Mouse (Mus musculus) spleen, adult 2 months (tissue): ENCODE results near the gene Srek1. TPM values are rescaled to one million over a fixed set of nuclear protein-coding genes. Genes with fewer than 3 reads are reported as not detected.

Source experiments
- DNase-seq, 2 experiments: peaks; one replicate each; pipeline versions ENCODE4 v3.0.0 to v3.0.0-alpha.2; 2012 to 2021; ENCODE audit warnings: low spot score in 2 of 2, low read depth in 1 of 2
- H3K27ac ChIP-seq: fragments of 200-500 bp; 2 replicates; pipeline ENCODE4 v1.5.1; 2012; ENCODE audit warnings: low read length, inconsistent platforms; ENCODE audit not compliant: insufficient read depth
- H3K27me3 ChIP-seq: fragments of 200-500 bp; 2 replicates; pipeline ENCODE4 v1.6.1; 2012; ENCODE audit warnings: mild to moderate bottlenecking, moderate library complexity, low read length, inconsistent platforms; ENCODE audit not compliant: control insufficient read depth, insufficient read depth
- H3K36me3 ChIP-seq: fragments of 200-500 bp; 2 replicates; pipeline ENCODE4 v1.6.1; 2012; ENCODE audit warnings: mild to moderate bottlenecking, low read length, inconsistent platforms; ENCODE audit not compliant: control insufficient read depth, insufficient read depth
- H3K4me1 ChIP-seq: fragments of 200-500 bp; 2 replicates; pipeline ENCODE4 v1.6.1; 2011; ENCODE audit warnings: inconsistent platforms; ENCODE audit not compliant: control insufficient read depth, insufficient read depth, insufficient read length
- H3K4me3 ChIP-seq: fragments of 200-500 bp; 2 replicates; pipeline ENCODE4 v1.5.1; 2011; ENCODE audit warnings: mild to moderate bottlenecking, inconsistent platforms; ENCODE audit not compliant: insufficient read depth, insufficient read length; ENCODE audit errors: extremely low read depth
- CTCF ChIP-seq: fragments of 200-500 bp; IDR thresholded peaks from 2 replicates; pipeline ENCODE4 v1.5.1; 2011; ENCODE audit warnings: mild to moderate bottlenecking, inconsistent platforms; ENCODE audit not compliant: insufficient read depth, insufficient read length, insufficient replicate concordance; ENCODE audit errors: extremely low read depth
- POLR2A ChIP-seq: fragments of 200-500 bp; IDR thresholded peaks from 2 replicates; pipeline ENCODE4 v1.6.1; 2011; ENCODE audit warnings: low read depth, low read length, inconsistent platforms
- WGBS: fragments of 180-500 bp; shearing (Covaris S2); methylation state at CpG from one replicate; pipeline ENCODE4 v1.1.7; 2018; 5-methylcytosine and 5-hydroxymethylcytosine counted together
- polyA plus RNA-seq: library from polyadenylated mRNA; depleted of rRNA; stranded (reverse); fragments of >200 nt; gene quantifications from 2 replicates; pipeline ENCODE4 v1.2.3, GENCODE M21; 2012; rRNA removed

Gene Srek1
- 29.2 and 44.2 TPM in 2 replicates for polyA plus RNA-seq

- WGBS, result under 1% methylated on average over 81 of the region's 81 CpGs
- peaks cover 2% of the 10 kb centered on the region; the same call in 1 of the 2 replicates for H3K4me1 ChIP-seq
- peak; percentile 72 to 83 for DNase-seq
Measured at GRCm38 (mm10) chr13:103774119-103774757, at the start of gene Srek1. TSS of gene Srek1 (minus strand) at chr13:103774608.

GRCm38 (mm10) chr13:103822270-103822669, 47.9 kb upstream of the Srek1 start:
- Histone ChIP-seq H3K27ac (no peak overlapping the region), H3K36me3 (peaks cover 8% of the 10 kb centered on the region), H3K27me3 (no peaks in the 10 kb centered on the region), H3K4me3 (no peak overlapping the region), H3K4me1 (no peaks in the 10 kb centered on the region)
- WGBS, result 74% methylated on average over 1 of the region's 1 CpGs
- no peak for TF ChIP-seq POLR2A
- TF ChIP-seq CTCF, result no peak
- no peak for DNase-seq

More at GRCm38 (mm10) chr13:103774119-103774757, at the start of gene Srek1:
- peak within 1 kb of the TSS; percentile 93 for H3K27ac ChIP-seq
- no peaks in the 10 kb centered on the region for H3K27me3 ChIP-seq
- H3K36me3 ChIP-seq, result no peaks in the 10 kb centered on the region
- peak within 1 kb of the TSS; percentile 72 for H3K4me3 ChIP-seq
- TF ChIP-seq POLR2A (peak; percentile 30; the same call in 1 of the 2 replicates), CTCF (no peak)

- TF ChIP-seq CTCF (no peak), POLR2A (no peak)
- no peak for DNase-seq
- H3K36me3 ChIP-seq, result peaks cover 12% of the 10 kb centered on the region
- H3K27ac ChIP-seq, result no peak overlapping the region
- H3K4me3 ChIP-seq, result no peak overlapping the region
- H3K27me3 ChIP-seq, result no peaks in the 10 kb centered on the region
- WGBS, result 87% methylated on average over 5 of the region's 5 CpGs
- H3K4me1 ChIP-seq, result no peaks in the 10 kb centered on the region
Measured at GRCm38 (mm10) chr13:103819377-103819776, 45.0 kb upstream of the Srek1 start.

DNA sequence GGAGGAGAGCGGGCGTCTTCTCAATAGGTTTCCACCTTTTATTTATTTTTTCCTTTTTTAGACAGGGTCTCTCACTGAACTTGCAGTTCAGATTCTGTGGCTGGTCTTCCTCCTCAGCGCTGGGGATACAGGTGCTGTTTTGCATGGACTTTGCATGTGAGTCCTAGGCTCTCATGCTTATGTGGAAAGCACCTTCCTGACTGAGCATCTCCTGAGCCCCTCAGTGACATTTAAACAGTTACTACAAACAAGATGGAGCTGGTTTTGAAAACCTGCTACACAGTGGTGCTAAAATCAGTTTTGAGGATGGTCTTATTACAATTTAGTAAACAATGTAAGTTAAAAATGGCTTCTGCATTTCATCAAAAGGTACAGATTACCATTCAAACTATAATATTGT, 43.5 kb upstream of the Srek1 start:
- H3K4me3 ChIP-seq, result no peak overlapping the region
- no peaks in the 10 kb centered on the region for H3K4me1 ChIP-seq
- no peak for DNase-seq
- peaks cover 11% of the 10 kb centered on the region for H3K36me3 ChIP-seq
- H3K27me3 ChIP-seq, result no peaks in the 10 kb centered on the region
- 70% methylated on average over 3 of the region's 3 CpGs for WGBS
- no peak overlapping the region for H3K27ac ChIP-seq
- no peak for TF ChIP-seq CTCF
- TF ChIP-seq POLR2A, result no peak

GRCm38 (mm10) chr13:103807464-103807863, 33.1 kb upstream of the Srek1 start:
- 59% methylated on average over 5 of the region's 5 CpGs for WGBS

DNA sequence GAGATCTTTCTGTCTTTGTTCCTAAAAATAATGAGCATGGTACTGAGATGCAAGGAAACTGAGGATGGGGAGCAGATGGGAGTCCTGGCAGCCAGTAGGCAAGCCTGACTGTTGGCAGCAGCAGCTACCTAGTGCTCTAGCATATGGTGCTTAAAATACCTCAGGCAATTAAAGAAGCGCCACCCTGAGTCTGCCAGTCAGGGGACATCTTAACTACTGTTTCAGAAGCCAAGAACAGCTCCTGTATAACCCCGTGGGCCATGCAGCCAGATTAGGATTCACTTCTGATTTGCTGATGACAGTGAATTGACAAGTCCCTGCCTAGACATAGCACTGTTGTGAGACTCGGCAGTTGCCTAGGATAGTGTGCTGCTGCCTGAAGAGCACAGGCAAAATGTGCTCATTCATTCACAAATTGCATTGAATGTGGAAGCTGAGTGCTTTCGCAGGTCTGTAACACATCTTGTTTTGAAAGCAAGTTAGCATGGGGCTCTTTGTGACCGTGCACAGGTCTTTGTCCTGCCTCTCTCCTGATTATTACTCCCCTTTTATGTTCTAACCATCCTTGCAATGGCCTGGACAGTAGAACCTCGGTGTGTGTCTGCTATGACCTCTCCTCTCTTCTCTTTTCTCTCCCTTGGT, 31.9 kb upstream of the Srek1 start:
- no peak for TF ChIP-seq CTCF
- TF ChIP-seq POLR2A, result no peak
- Histone ChIP-seq H3K36me3 (no peaks in the 10 kb centered on the region), H3K27ac (no peak overlapping the region), H3K4me1 (no peaks in the 10 kb centered on the region), H3K4me3 (no peak overlapping the region), H3K27me3 (no peaks in the 10 kb centered on the region)
- no peak for DNase-seq
- WGBS, result 85% methylated on average over 6 of the region's 6 CpGs

More at GRCm38 (mm10) chr13:103807464-103807863, 33.1 kb upstream of the Srek1 start:
- H3K4me3 ChIP-seq, result no peak overlapping the region
- no peak for TF ChIP-seq POLR2A
- no peaks in the 10 kb centered on the region for H3K36me3 ChIP-seq
- no peaks in the 10 kb centered on the region for H3K27me3 ChIP-seq
- H3K4me1 ChIP-seq, result no peaks in the 10 kb centered on the region
- H3K27ac ChIP-seq, result no peak overlapping the region
- DNase-seq, result no peak

GRCm38 (mm10) chr13:103803721-103804120, 29.3 kb upstream of the Srek1 start:
- no peaks in the 10 kb centered on the region for H3K36me3 ChIP-seq
- DNase-seq, result no peak
- no peak for TF ChIP-seq CTCF
- TF ChIP-seq POLR2A, result no peak
- H3K4me1 ChIP-seq, result no peaks in the 10 kb centered on the region
- H3K27ac ChIP-seq, result no peak overlapping the region
- H3K4me3 ChIP-seq, result no peak overlapping the region
- no peaks in the 10 kb centered on the region for H3K27me3 ChIP-seq
- 85% methylated on average over 5 of the region's 5 CpGs for WGBS
